Mouse (Mus musculus) ES-E14 (cell line): ENCODE measurements around the gene Tspan3. TPM values are rescaled to one million over a fixed set of nuclear protein-coding genes. Genes with fewer than 3 reads are reported as not detected.

Experiments
- DNase-seq: peaks from one replicate; pipeline ENCODE4 v3.0.0-alpha.2; 2013; ENCODE audit warnings: low read depth, low spot score
- H3K27ac ChIP-seq: 2 replicates; pipeline ENCODE4 v1.5.1; 2012; ENCODE audit warnings: low read depth, mild to moderate bottlenecking, low read length, moderate library complexity, mixed read lengths; ENCODE audit not compliant: poor library complexity, insufficient read depth, severe bottlenecking
- H3K36me3 ChIP-seq: 2 replicates; pipeline ENCODE4 v1.6.1; 2012; ENCODE audit warnings: mild to moderate bottlenecking, low read length, moderate library complexity, mixed read lengths; ENCODE audit not compliant: control insufficient read depth, poor library complexity, insufficient read depth, severe bottlenecking
- H3K4me1 ChIP-seq, 2 experiments: fragments of 150-350 bp in 1 of 2; sonication (generic) in 1 of 2; 2 replicates each; pipeline ENCODE4 v1.6.1; 2012; ENCODE audit warnings: low read length in 2 of 2, mild to moderate bottlenecking in 1 of 2, mixed read lengths in 1 of 2; ENCODE audit not compliant: control insufficient read depth in 2 of 2, insufficient read depth in 2 of 2, poor library complexity in 1 of 2
- H3K4me3 ChIP-seq, 2 experiments: fragments of 150-350 bp in 1 of 2; sonication (generic) in 1 of 2; 2 replicates each; pipeline ENCODE4 v1.5.1; 2012; ENCODE audit warnings: low read length in 2 of 2, low read depth in 1 of 2, mild to moderate bottlenecking in 1 of 2, mixed read lengths in 1 of 2; ENCODE audit not compliant: insufficient read depth in 1 of 2, poor library complexity in 1 of 2, severe bottlenecking in 1 of 2
- H3K9ac ChIP-seq: 2 replicates; pipeline ENCODE4 v1.6.1; 2012; ENCODE audit warnings: low read depth, mild to moderate bottlenecking, low read length, mixed read lengths; ENCODE audit not compliant: poor library complexity, insufficient read depth, severe bottlenecking
- H3K9me3 ChIP-seq: fragments of 150-350 bp; sonication (generic); 2 replicates; pipeline ENCODE4 v1.6.1; 2012; ENCODE audit warnings: low read depth, mild to moderate bottlenecking, low read length; ENCODE audit not compliant: control insufficient read depth, insufficient read depth
- CHD2 ChIP-seq: IDR thresholded peaks from 2 replicates; pipeline ENCODE4 v1.6.1; 2014; ENCODE audit warnings: mild to moderate bottlenecking, low read depth, low read length, inconsistent platforms
- HCFC1 ChIP-seq: IDR thresholded peaks from 2 replicates; pipeline ENCODE4 v1.6.1; 2012; ENCODE audit warnings: low read length, inconsistent platforms, borderline replicate concordance; ENCODE audit not compliant: insufficient read depth
- MAFK ChIP-seq: IDR thresholded peaks from 2 replicates; pipeline ENCODE4 v1.6.1; 2014; ENCODE audit warnings: mild to moderate bottlenecking, low read depth, low read length, inconsistent platforms; ENCODE audit not compliant: insufficient read depth
- ZC3H11A ChIP-seq: IDR thresholded peaks from 2 replicates; pipeline ENCODE4 v1.6.1; 2012; ENCODE audit warnings: low read depth, mild to moderate bottlenecking, inconsistent platforms, low read length, borderline replicate concordance
- ZNF384 ChIP-seq: IDR thresholded peaks from 2 replicates; pipeline ENCODE4 v1.6.1; 2012; ENCODE audit warnings: low read depth, low read length, inconsistent platforms
- in situ Hi-C, 2 experiments: fragments of 600-800 bp; cut with MboI; formaldehyde crosslinking; loops; one replicate each; pipeline ENCODE4 v1.15.1; 2025; ENCODE audit warnings: low sequenced_read_pairs in 2 of 2, inconsistent platforms in 1 of 2; ENCODE audit not compliant: unreplicated experiment in 2 of 2
- total RNA-seq: library from RNA; depleted of rRNA; stranded (reverse); fragments of 300-350 nt; gene quantifications from 2 replicates; pipeline ENCODE4 v1.2.3, GENCODE M21; 2012

Gene Tspan3
- total RNA-seq, 1 experiment, result 158 TPM

DNA sequence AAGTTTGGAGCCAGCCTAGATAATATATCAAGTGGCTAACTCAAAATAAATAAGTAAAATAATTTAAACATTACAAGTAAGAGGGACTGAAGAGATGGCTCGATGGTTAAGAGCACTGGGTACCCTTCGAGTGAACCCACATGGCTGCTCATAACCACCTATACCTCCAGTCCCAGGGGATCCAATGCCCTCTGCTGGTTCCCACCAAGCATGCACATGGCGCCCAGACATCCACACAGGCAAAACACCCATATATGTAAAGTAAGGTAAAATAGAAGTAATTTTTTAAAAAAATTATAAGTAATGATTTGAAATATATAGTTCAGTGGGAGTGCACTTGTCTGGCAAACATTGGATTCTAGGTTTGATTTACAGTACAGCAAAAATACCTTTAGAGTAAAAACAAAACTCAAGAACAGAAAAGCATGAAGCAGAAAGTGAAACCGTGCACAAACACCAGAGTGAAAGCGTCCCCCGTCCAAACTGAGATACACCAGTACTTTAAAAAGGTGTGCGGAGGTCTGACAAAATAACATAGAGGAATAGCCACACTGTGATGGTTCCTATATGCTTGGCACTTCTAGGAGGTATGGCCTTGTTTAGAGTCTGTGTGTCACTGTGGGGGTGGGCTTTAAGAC, 20.8 kb downstream of the Tspan3 start:
- TF ChIP-seq MAFK (no peak), HCFC1 (no peak), CHD2 (no peak), ZC3H11A (no peak), ZNF384 (no peak)
- H3K36me3 ChIP-seq, result peaks cover 7% of the 10 kb centered on the region; the same call in 1 of the 2 replicates
- H3K27ac ChIP-seq, result no peak overlapping the region
- DNase-seq, result no peak
- no peak overlapping the region for H3K4me3 ChIP-seq
- H3K9me3 ChIP-seq, result no peaks in the 10 kb centered on the region
- no peak overlapping the region for H3K9ac ChIP-seq
- in situ Hi-C loops, result no loop called here
- no peaks in the 10 kb centered on the region for H3K4me1 ChIP-seq

GRCm38 (mm10) chr9:56141776-56142175, 23.5 kb downstream of the Tspan3 start:
- Histone ChIP-seq H3K36me3 (peaks cover 7% of the 10 kb centered on the region; the same call in 1 of the 2 replicates), H3K4me3 (no peak overlapping the region), H3K4me1 (no peaks in the 10 kb centered on the region), H3K9ac (no peak overlapping the region), H3K27ac (peak overlapping the region; percentile 28; the same call in 1 of the 2 replicates), H3K9me3 (no peaks in the 10 kb centered on the region)
- TF ChIP-seq CHD2 (no peak), MAFK (no peak), ZNF384 (no peak), ZC3H11A (no peak), HCFC1 (no peak)
- no peak for DNase-seq
- in situ Hi-C loops, result no loop called here

DNA sequence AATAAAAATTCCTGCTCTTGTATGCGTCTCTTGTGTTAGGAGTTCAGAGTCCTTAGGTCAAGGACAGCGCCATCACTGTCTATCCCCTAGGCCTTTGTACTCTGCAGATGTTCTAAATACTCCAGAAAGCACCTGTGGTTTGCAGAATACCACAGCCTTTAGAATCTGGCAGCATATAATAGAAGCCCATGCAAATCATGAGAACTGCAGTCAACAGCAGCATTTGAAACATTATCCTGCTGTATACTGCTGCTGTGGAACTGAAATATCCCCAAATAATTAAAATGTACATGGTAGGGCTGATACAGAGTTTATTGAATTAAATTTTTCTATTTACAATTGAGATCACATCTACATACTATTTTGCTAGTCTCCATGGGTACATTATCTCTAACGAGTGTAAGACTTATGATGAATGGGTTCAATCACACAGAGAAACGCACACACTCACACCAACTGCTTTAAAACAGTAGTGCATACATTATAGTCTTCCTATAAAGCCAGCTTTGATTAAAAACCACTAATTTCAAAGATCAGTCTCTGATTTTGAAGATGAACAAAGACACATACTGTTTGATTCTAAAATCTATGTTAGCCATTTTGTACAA, 29.6 kb downstream of the Tspan3 start:
- Histone ChIP-seq H3K4me1 (no peaks in the 10 kb centered on the region), H3K36me3 (peaks cover 12% of the 10 kb centered on the region), H3K4me3 (no peak overlapping the region), H3K9me3 (no peaks in the 10 kb centered on the region), H3K9ac (no peak overlapping the region), H3K27ac (no peak overlapping the region)
- no peak for TF ChIP-seq CHD2
- DNase-seq, result no peak
- in situ Hi-C loops, result no loop called here

GRCm38 (mm10) chr9:56134614-56135013, 30.7 kb downstream of the Tspan3 start:
- peaks cover 12% of the 10 kb centered on the region for H3K36me3 ChIP-seq
- H3K9me3 ChIP-seq, result no peaks in the 10 kb centered on the region
- in situ Hi-C loops, result no loop called here
- H3K9ac ChIP-seq, result no peak overlapping the region
- H3K27ac ChIP-seq, result no peak overlapping the region
- TF ChIP-seq ZNF384, result no peak
- TF ChIP-seq HCFC1, result no peak
- no peak for TF ChIP-seq CHD2
- TF ChIP-seq ZC3H11A, result no peak
- TF ChIP-seq MAFK, result no peak
- no peak overlapping the region for H3K4me3 ChIP-seq
- H3K4me1 ChIP-seq, result no peaks in the 10 kb centered on the region
- DNase-seq, result no peak

GRCm38 (mm10) chr9:56133970-56134369, 31.3 kb downstream of the Tspan3 start:
- Histone ChIP-seq H3K36me3 (peaks cover 12% of the 10 kb centered on the region), H3K4me3 (no peak overlapping the region), H3K4me1 (peaks cover 0 to 1% of the 10 kb centered on the region in 2 experiments; a peak in 1 of 4 replicates), H3K9ac (no peak overlapping the region), H3K9me3 (no peaks in the 10 kb centered on the region), H3K27ac (no peak overlapping the region)
- in situ Hi-C loops, result no loop called here
- TF ChIP-seq MAFK, result no peak
- TF ChIP-seq ZNF384, result no peak
- no peak for TF ChIP-seq CHD2
- no peak for DNase-seq
